Mouse (Mus musculus): ENCODE results near the gene Jmjd8. TPM values are rescaled to one million over a fixed set of nuclear protein-coding genes. Genes with fewer than 3 reads are reported as not detected.

Gene Jmjd8
- polyA plus RNA-seq, 2 experiments, result 13.7 to 17.3 TPM

DNA sequence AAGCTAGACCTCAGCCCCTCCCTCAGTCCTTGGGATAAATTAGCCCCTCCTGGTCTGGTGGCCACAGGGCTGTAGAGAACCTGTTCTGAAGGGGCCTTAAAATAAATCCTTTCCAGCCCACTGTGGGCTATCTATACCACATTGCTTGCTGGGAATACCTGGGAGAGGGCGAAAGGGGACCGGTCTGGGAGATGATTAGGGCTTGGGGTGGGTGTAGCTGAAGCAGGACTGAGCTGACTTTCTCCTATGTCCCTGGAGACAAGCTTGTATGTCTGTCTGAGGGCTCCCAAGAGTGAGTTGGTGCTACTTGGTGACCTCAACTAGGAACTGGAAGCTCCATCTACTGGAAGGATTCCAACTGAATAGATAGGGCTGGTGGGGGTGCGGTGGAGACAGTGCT, 48.4 kb downstream of the Jmjd8 start:
- TF ChIP-seq CTCF (IDR thresholded peaks at IDR 0.05; ENCODE audit: low read depth) (no peak), EP300 (IDR thresholded peaks at IDR 0.05; ENCODE audit: low read depth) (no peak)
- no peak for DNase-seq (ENCODE audit: low read depth in 3 of 3, low spot score in 3 of 3)
- Histone ChIP-seq H3K36me3 (replicated peaks; ENCODE audit: control insufficient read depth, insufficient read depth, low read depth) (peaks cover 3% of the 10 kb centered on the region; the same call in 1 of the 2 replicates), H3K4me1 (replicated peaks; ENCODE audit: control insufficient read depth in 2 of 2, insufficient read depth in 2 of 2, low read length in 1 of 2) (peaks cover 4 to 26% of the 10 kb centered on the region in 2 experiments), H3K27me3 (ENCODE audit: control insufficient read depth, insufficient read depth, low read length) (no peaks in the 10 kb centered on the region), H3K27ac (no peak overlapping the region), H3K4me2 (ENCODE audit: low read depth) (peak overlapping the region; percentile 94), H3K4me3 (ENCODE audit: insufficient read depth in 1 of 2, low read depth in 2 of 2, low read length in 2 of 2) (no peak overlapping the region), H3K9ac (replicated peaks) (no peak overlapping the region), H3K9me3 (ENCODE audit: control insufficient read depth, low read length) (no peaks in the 10 kb centered on the region)
- no peak for ATAC-seq (ENCODE audit: insufficient read depth)
- WGBS (ENCODE audit: insufficient replicate concordance), result 78% methylated on average over 3 of the region's 3 CpGs

DNA sequence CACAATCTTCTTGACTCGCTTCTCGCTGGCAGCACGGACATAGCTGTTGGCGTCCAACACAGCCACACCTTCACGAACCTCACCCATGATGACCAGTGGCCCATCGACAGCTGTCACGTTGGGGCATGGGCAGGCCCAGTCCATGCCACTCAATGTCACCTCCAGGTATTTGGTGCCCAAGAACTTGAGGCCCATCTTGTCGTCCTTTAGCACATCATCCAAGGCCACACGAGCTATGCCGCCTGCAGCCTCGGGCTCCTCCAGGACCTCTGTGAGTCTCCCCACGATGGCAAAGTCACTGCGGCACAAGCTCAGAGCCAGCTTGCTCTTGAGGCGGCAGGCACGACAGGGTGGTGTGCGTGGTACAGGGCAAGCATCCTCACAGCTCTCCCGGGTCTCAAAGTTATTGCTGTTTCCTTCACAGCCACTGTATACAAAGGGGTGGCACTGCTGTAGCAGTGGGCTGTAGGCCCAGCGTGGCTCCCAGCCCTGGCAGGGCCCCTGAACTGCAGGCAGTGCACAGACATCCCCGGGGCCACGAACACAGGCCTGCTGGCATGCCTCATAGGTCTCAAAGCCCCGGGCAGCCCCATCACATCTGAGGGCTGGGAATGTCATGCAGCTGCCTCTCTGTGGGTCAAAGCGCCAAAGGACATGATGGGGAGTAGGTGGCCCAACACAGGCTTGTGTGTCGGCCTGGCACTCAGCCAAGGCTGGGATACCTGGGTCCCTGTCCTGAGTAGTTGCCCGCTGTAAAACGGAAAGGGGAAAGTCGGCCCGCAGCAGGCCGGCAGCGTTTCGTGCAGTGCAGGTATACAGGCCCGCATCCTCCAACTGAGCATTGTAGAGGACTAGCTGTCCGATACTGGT, 49.3 kb downstream of the Jmjd8 start:
- no peak for DNase-seq (ENCODE audit: low read depth in 3 of 3, low spot score in 3 of 3)
- Histone ChIP-seq H3K9me3 (ENCODE audit: control insufficient read depth, low read length) (no peaks in the 10 kb centered on the region), H3K4me1 (replicated peaks; ENCODE audit: control insufficient read depth in 2 of 2, insufficient read depth in 2 of 2, low read length in 1 of 2) (peaks cover 4 to 33% of the 10 kb centered on the region in 2 experiments), H3K4me2 (ENCODE audit: low read depth) (no peak overlapping the region), H3K4me3 (ENCODE audit: insufficient read depth in 1 of 2, low read depth in 2 of 2, low read length in 2 of 2) (no peak overlapping the region), H3K27me3 (ENCODE audit: control insufficient read depth, insufficient read depth, low read length) (no peaks in the 10 kb centered on the region), H3K27ac (no peak overlapping the region), H3K9ac (replicated peaks) (no peak overlapping the region), H3K36me3 (replicated peaks; ENCODE audit: control insufficient read depth, insufficient read depth, low read depth) (peaks cover 3% of the 10 kb centered on the region; the same call in 1 of the 2 replicates)
- no peak for ATAC-seq (ENCODE audit: insufficient read depth)
- 84% methylated on average over 32 of the region's 32 CpGs for WGBS (ENCODE audit: insufficient replicate concordance)
- no peak for TF ChIP-seq CTCF (IDR thresholded peaks at IDR 0.05; ENCODE audit: low read depth)
- TF ChIP-seq EP300 (IDR thresholded peaks at IDR 0.05; ENCODE audit: low read depth), result no peak

DNA sequence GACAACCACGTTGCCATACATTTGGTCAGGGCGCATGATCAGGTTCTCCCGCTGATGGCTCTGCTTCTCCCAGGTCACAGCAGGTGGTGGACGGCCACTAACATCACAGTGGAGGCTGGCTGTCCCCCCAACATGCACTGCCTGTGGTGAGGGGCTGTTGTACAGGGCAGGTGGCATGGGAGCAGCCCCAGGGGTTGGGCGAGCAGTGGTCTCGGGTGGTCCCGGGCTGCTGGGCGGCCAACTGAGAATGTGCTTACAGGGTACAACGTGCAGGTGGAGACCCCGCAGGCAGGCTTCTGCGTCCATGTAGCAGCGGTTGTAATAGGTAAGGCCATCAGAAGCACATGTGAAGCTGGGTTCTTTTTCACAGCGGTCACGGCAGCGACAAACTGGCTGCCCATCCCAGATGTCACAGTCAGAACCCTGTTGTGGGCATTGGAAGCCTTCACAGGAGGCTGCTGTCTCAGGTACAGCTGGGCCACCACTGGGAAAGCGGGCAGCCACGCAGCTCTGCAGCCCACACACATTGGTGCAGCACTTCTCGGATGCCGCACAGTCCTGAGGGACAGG, 50.0 kb downstream of the Jmjd8 start:
- ATAC-seq (ENCODE audit: insufficient read depth) (no peak), DNase-seq (ENCODE audit: low read depth in 3 of 3, low spot score in 3 of 3) (no peak)
- Histone ChIP-seq H3K9ac (replicated peaks) (no peak overlapping the region), H3K4me1 (replicated peaks; ENCODE audit: control insufficient read depth in 2 of 2, insufficient read depth in 2 of 2, low read length in 1 of 2) (peaks cover 4 to 33% of the 10 kb centered on the region in 2 experiments), H3K36me3 (replicated peaks; ENCODE audit: control insufficient read depth, insufficient read depth, low read depth) (peaks cover 5% of the 10 kb centered on the region; the same call in 1 of the 2 replicates), H3K27me3 (ENCODE audit: control insufficient read depth, insufficient read depth, low read length) (no peaks in the 10 kb centered on the region), H3K9me3 (ENCODE audit: control insufficient read depth, low read length) (no peaks in the 10 kb centered on the region), H3K4me2 (ENCODE audit: low read depth) (no peak overlapping the region), H3K27ac (no peak overlapping the region), H3K4me3 (ENCODE audit: insufficient read depth in 1 of 2, low read depth in 2 of 2, low read length in 2 of 2) (no peak overlapping the region)
- no peak for TF ChIP-seq CTCF (IDR thresholded peaks at IDR 0.05; ENCODE audit: low read depth)
- TF ChIP-seq EP300 (IDR thresholded peaks at IDR 0.05; ENCODE audit: low read depth), result no peak
- WGBS (ENCODE audit: insufficient replicate concordance), result 85% methylated on average over 19 of the region's 19 CpGs

DNA sequence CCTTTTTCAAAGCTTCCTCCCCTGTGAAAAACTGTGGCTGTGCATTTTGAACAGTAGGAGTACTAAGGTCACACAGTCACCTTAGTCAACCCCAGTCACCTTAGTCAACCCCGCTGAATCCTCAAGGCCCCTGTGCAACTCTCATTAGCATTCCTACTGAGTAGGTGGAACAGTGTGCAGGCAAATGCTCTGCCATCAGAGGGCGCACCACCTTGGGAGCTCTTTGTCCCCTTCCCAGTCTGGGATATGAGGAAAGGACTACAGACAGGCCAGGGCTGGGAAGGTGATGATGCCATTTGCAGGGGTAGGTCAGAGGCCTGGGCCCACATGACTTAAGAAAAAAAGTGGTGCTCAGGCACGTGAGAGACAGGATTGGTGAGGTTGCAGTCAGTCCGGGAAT, 50.6 kb downstream of the Jmjd8 start:
- DNase-seq (ENCODE audit: low read depth in 3 of 3, low spot score in 3 of 3), result no peak
- 64% methylated on average over 4 of the region's 4 CpGs for WGBS (ENCODE audit: insufficient replicate concordance)
- peaks cover 4 to 28% of the 10 kb centered on the region in 2 experiments for H3K4me1 ChIP-seq (replicated peaks; ENCODE audit: control insufficient read depth in 2 of 2, insufficient read depth in 2 of 2, low read length in 1 of 2)

DNA sequence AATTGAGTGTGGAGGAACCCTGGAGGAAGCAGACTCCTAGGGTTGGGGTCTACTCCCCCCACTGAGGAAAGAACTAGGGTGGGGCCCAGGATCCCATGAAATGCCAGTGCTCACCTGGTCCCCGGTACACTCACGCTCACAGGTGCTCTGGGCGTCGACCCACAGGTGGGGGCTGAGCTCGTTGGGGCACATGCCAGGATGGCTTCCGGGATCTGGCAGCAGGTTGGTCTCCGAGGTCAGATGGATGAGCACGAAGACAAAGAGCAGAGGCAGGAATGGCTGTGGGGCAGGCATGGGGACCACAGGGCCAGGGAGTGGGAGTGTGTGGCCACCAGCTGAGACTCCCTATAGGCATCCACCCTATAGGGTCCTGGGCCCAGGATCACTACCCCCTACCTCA, 51.1 kb downstream of the Jmjd8 start:
- H3K4me3 ChIP-seq (ENCODE audit: insufficient read depth in 1 of 2, low read depth in 2 of 2, low read length in 2 of 2), result no peak overlapping the region
- peaks cover 5% of the 10 kb centered on the region; the same call in 1 of the 2 replicates for H3K36me3 ChIP-seq (replicated peaks; ENCODE audit: control insufficient read depth, insufficient read depth, low read depth)
- H3K4me1 ChIP-seq (replicated peaks; ENCODE audit: control insufficient read depth in 2 of 2, insufficient read depth in 2 of 2, low read length in 1 of 2), result peaks cover 4 to 26% of the 10 kb centered on the region in 2 experiments
- DNase-seq (ENCODE audit: low read depth in 3 of 3, low spot score in 3 of 3), result no peak
- WGBS (ENCODE audit: insufficient replicate concordance), result 71% methylated on average over 8 of the region's 8 CpGs
- TF ChIP-seq CTCF (IDR thresholded peaks at IDR 0.05; ENCODE audit: low read depth) (no peak), EP300 (IDR thresholded peaks at IDR 0.05; ENCODE audit: low read depth) (no peak)
- H3K4me2 ChIP-seq (ENCODE audit: low read depth), result no peak overlapping the region
- H3K9me3 ChIP-seq (ENCODE audit: control insufficient read depth, low read length), result no peaks in the 10 kb centered on the region
- ATAC-seq (ENCODE audit: insufficient read depth), result no peak
- no peaks in the 10 kb centered on the region for H3K27me3 ChIP-seq (ENCODE audit: control insufficient read depth, insufficient read depth, low read length)
- no peak overlapping the region for H3K27ac ChIP-seq
- H3K9ac ChIP-seq (replicated peaks), result no peak overlapping the region

More for the DNA sequence above, 50.6 kb downstream of the Jmjd8 start:
- H3K4me3 ChIP-seq (ENCODE audit: insufficient read depth in 1 of 2, low read depth in 2 of 2, low read length in 2 of 2), result no peak overlapping the region
- no peak overlapping the region for H3K9ac ChIP-seq (replicated peaks)
- H3K36me3 ChIP-seq (replicated peaks; ENCODE audit: control insufficient read depth, insufficient read depth, low read depth), result peaks cover 5% of the 10 kb centered on the region; the same call in 1 of the 2 replicates
- no peaks in the 10 kb centered on the region for H3K9me3 ChIP-seq (ENCODE audit: control insufficient read depth, low read length)
- no peaks in the 10 kb centered on the region for H3K27me3 ChIP-seq (ENCODE audit: control insufficient read depth, insufficient read depth, low read length)
- TF ChIP-seq EP300 (IDR thresholded peaks at IDR 0.05; ENCODE audit: low read depth), result no peak
- peak; percentile 74 for TF ChIP-seq CTCF (IDR thresholded peaks at IDR 0.05; ENCODE audit: low read depth)
- H3K4me2 ChIP-seq (ENCODE audit: low read depth), result no peak overlapping the region
- ATAC-seq (ENCODE audit: insufficient read depth), result no peak
- H3K27ac ChIP-seq, result no peak overlapping the region

Measured in liver, embryonic 14.5 days (tissue).